Mouse (Mus musculus) gastrocnemius, postnatal 14 days (tissue): ENCODE measurements around the gene Nav2. TPM values are rescaled to one million over a fixed set of nuclear protein-coding genes. Genes with fewer than 3 reads are reported as not detected.
A peak's percentile ranks its signal among the peaks of the same experiment; 100 is the strongest.

Experiments used
- DNase-seq: peaks from one replicate; pipeline ENCODE4 v3.0.0; 2021; ENCODE audit warnings: mixed read lengths
- intact Hi-C: fragments of 180-260 bp; cut with DNase I; formaldehyde crosslinking; loops from one replicate; pipeline ENCODE4 v1.15.1; 2025; ENCODE audit warnings: low total_unique reads
- total RNA-seq, 2 experiments: library from RNA; stranded (reverse); gene quantifications; 2 replicates each; pipeline ENCODE4 v1.2.3; 2021

Nav2 gene
- total RNA-seq, 2 experiments from 2014 or later: 26.2 to 39.3 TPM

- intact Hi-C loops: loop anchor here (5.0 kb wide), 1 partner anchor 169 kb away; no protein-coding TSS in a partner anchor
Measured at GRCm38 (mm10) chr7:49421261-49421660, 512.7 kb downstream of the Nav2 start.

GRCm38 (mm10) chr7:49423943-49424342 lies 515.4 kb downstream of the Nav2 start:
- DNase-seq: no peak
- intact Hi-C loops: loop anchor here (5.0 kb wide), 1 partner anchor 172 kb away; no protein-coding TSS in a partner anchor

More at GRCm38 (mm10) chr7:49421261-49421660, 512.7 kb downstream of the Nav2 start:
- no peak for DNase-seq

GRCm38 (mm10) chr7:49426060-49426459 lies 517.5 kb downstream of the Nav2 start:
- no peak for DNase-seq
- intact Hi-C loops: loop anchor here (5.0 kb wide), 1 partner anchor 294 kb away; no protein-coding TSS in a partner anchor

GRCm38 (mm10) chr7:49427843-49428242 lies 519.3 kb downstream of the Nav2 start:
- DNase-seq: no peak

GRCm38 (mm10) chr7:49428947-49429346 lies 520.4 kb downstream of the Nav2 start:
- intact Hi-C loops: loop anchor here (5.0 kb wide), 1 partner anchor 297 kb away; no protein-coding TSS in a partner anchor
- no peak for DNase-seq

More at GRCm38 (mm10) chr7:49427843-49428242, 519.3 kb downstream of the Nav2 start:
- intact Hi-C loops: loop anchor here (5.0 kb wide), 1 partner anchor 296 kb away; no protein-coding TSS in a partner anchor

GRCm38 (mm10) chr7:49430808-49431207 lies 522.3 kb downstream of the Nav2 start:
- peak; percentile 44 for DNase-seq
- intact Hi-C loops: no loop called here

DNA sequence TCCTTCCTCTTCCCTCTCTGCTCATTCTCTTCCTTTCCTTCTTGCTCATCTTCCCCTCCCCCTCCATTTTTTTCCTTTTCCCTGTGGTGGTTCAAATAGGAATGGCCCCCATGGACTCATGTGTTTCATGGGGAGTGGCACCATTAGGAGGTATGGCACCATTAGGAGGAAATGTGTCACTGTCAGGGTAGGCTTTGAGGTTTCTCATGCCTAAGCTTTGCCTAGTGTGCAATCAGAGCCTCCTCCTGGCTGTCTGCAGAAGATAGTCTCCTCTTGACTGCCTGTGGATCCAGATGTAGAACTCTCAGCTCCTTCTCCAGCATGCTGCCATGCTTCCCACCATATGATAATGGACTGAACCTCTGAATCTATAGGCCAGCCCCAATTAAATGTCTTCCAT lies 525.4 kb downstream of the Nav2 start:
- DNase-seq: no peak
- intact Hi-C loops: no loop called here

- no peak for DNase-seq
- intact Hi-C loops: loop anchor here (5.0 kb wide), 1 partner anchor 309 kb away; no protein-coding TSS in a partner anchor
Measured at GRCm38 (mm10) chr7:49436492-49436891, 528.0 kb downstream of the Nav2 start.

DNA sequence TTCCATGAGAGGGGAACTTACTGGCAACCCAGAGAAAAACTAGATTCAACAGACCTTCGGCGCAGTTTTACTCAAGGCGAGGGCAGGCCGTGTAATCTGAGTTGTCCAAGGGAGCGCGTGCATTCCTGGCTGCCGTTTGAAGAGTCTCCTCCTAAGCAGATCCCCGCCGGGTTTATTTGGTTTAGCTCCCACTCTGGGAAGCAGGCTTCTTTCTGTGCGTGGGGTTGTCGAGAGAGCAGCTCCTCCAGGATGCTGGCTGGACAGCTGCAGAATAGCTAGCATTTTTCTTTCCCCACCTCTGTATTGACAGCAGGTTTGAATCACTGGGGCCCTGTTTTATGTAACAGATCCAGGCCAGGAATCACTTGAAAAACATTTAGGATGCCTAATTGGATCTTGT lies 529.4 kb downstream of the Nav2 start:
- no peak for DNase-seq
- intact Hi-C loops: loop anchor here (5.0 kb wide), 1 partner anchor 311 kb away; no protein-coding TSS in a partner anchor

- DNase-seq: peak; percentile 43
- intact Hi-C loops: loop anchor here (5.0 kb wide), 1 partner anchor 312 kb away; no protein-coding TSS in a partner anchor
Measured at GRCm38 (mm10) chr7:49439136-49439535, 530.6 kb downstream of the Nav2 start.

- intact Hi-C loops: no loop called here
- DNase-seq: no peak
Measured at GRCm38 (mm10) chr7:49440333-49440969, 531.9 kb downstream of the Nav2 start.

- intact Hi-C loops: no loop called here
- DNase-seq: no peak
Measured at GRCm38 (mm10) chr7:49442174-49442573, 533.7 kb downstream of the Nav2 start.

GRCm38 (mm10) chr7:49448580-49448979 lies 540.1 kb downstream of the Nav2 start:
- intact Hi-C loops: no loop called here
- DNase-seq: no peak

DNA sequence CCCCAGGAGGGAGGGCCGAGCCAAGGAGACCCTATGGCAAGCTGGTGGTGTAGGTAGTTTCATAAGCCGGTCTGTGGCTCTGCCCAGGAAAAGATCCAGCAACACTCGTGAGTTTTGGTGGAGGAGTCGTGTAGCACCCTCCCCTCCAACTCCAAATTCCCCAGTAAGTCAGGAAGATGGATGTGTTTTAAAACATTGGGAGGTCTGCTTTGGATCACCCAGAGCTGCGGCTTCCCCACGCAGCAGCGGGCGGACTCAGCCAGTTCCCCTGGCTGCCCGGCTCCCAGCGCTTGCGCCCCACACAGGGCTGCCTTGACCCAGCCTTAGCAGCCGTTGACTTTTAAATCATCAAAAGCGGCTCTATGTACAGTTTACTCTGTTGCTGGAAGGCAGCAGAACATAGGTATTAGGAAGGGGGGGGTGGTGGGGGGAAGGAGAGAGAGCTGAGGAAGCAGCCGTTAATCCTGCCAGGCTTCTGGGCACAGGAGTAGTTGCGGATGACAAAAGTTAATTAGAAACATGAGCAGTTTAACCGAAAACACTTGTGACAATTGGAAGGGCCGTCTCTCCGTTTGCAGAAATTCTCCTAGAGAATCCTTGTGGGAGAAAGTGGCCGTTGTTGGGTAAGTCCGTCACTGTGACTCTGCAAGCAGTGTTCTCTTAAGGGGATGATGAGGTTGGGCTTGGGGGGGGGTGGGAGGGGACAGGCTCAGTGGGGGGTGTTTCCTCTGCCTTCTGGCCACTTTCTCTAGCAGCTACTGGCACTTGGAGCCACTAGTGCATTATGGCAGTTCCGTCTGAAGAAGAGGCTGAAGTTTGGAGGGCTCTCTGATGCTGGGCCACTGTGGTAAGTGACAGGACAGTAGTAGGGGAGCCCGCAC lies 542.0 kb downstream of the Nav2 start:
- intact Hi-C loops: no loop called here
- no peak for DNase-seq

GRCm38 (mm10) chr7:49451240-49451639 lies 542.7 kb downstream of the Nav2 start:
- no peak for DNase-seq
- intact Hi-C loops: no loop called here

GRCm38 (mm10) chr7:49452274-49452673 lies 543.8 kb downstream of the Nav2 start:
- intact Hi-C loops: no loop called here
- no peak for DNase-seq

DNA sequence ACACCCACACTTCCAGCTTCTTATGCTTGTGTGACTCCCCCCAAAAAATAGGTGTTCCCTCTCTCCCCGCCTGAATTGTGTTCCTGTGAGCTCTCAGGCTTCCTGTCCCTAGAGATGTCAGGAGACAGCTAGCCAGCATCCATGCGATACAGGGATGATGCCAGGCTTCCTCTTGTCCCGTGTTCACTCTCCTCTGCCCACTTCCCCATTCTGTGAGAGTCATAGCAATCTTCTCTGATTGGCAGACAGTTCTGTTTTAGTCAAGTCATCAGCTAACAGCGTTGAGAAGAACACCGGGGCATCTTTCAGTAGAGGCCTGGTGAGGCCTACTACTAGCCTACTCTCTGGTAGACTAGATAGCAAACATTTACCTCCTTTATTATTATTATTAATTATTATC lies 546.1 kb downstream of the Nav2 start:
- DNase-seq: no peak
- intact Hi-C loops: no loop called here

- DNase-seq: peak; percentile 27
- intact Hi-C loops: no loop called here
Measured at GRCm38 (mm10) chr7:49456148-49456547, 547.6 kb downstream of the Nav2 start.

DNA sequence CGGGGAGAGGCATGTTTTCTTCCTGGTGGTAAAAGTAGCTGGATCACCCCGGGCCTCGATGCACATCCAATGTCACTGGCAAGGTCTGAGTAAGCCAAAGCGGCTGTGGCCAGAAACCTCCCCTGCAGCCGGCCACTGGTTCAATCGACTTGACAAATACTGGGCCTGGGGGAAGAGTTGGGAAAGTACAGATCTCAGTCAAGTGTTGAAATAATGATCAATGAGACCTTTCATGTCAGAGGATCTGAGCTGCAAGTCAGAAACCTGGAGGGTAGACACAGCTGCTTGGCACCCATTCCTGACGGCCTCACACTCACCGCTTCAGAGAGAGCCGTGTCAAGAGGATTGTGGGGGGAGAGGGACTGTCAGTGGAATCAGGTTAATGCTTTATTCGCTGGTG lies 548.9 kb downstream of the Nav2 start:
- no peak for DNase-seq
- intact Hi-C loops: no loop called here

DNA sequence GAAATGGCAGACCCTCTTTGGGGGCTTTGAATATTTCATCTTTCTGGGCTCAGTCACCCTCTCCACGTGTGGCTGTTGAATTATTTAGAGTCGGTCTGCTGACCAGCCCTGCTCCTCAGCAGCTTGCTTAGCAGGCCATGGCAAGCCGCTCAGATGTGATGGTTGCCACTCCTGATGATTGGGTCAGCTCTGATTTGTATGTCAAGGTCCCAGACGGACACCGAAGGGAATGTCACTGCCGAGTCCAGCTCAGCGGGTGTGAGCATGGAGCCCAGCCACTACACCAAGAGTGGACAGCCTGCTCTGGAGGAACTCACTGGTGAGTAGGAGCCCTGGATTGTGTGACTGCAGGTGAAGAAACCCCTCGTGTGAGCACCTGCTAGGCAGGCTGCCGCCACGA lies 549.4 kb downstream of the Nav2 start:
- intact Hi-C loops: no loop called here

More for the DNA sequence above, 549.4 kb downstream of the Nav2 start:
- no peak for DNase-seq
